Mouse (Mus musculus): ENCODE data around the gene Olfr68.
"Not testable (repeated sequence)": the region's sequence is repeated elsewhere in the genome, so short reads cannot be mapped to it uniquely, and the experiment has no call there.

Gene Olfr68

DNA sequence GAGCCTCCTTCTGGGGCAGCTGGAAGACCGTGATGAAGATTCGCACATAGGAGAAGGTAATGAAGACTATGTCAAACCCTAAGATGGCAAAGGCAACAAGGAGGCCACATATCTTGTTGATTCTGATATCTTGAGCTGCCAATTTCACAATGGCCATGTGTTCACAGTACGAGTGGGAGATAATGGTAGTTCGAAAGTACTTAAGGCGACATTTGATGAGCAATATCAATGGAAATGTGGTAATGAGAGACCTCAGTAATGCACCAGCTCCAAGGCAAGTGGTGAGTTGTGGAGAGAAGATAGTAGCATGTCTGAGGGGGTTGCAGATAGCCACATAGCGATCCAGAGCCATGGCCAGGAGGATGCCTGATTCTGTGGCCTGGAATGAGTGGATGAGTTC lies 11.8 kb downstream of the Olfr68 start:
- not testable (repeated sequence) for DNase-seq (ENCODE audit: low read depth, low spot score)

DNA sequence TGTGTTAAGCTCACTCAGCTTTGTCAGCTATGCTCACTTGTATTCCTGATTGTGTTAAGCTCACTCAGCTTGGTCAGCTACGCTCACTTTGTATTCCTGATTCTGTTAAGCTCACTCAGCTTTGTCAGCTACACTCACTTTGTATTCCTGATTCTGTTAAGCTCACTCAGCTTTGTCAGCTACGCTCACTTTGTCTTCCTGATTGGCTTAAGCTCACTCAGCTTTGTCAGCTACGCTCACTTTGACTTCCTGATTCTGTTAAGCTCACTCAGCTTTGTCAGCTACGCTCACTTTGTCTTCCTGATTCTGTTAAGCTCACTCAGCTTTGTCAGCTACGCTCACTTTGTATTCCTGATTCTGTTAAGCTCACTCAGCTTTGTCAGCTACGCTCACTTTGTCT lies 17.3 kb downstream of the Olfr68 start:
- not testable (repeated sequence) for DNase-seq (ENCODE audit: low read depth, low spot score)

DNA sequence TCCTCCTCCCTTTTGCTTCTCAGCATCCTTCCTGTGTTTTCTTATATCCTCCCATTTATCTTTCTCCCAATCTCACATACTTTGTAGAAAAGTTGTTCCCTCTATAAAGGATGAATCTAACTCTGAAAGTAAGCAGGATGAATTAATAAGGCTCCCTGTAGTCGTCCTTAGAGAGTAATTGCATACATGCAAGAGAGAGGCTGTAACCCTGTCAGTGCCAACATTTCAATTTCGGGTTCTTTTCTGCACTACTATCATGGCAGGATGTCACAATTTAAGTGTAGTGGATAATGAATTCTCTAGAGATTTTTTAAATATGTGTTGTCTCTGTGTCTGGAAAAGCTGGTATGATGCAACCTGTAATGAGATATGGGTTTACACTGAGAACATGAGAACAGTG lies 22.3 kb downstream of the Olfr68 start, which contains the start of gene Olfr630:
Gene Olfr630, minus strand, starts transcription at position 101 of the 400 bp plus-strand sequence.
- DNase-seq (ENCODE audit: low read depth, low spot score) = no peak

DNA sequence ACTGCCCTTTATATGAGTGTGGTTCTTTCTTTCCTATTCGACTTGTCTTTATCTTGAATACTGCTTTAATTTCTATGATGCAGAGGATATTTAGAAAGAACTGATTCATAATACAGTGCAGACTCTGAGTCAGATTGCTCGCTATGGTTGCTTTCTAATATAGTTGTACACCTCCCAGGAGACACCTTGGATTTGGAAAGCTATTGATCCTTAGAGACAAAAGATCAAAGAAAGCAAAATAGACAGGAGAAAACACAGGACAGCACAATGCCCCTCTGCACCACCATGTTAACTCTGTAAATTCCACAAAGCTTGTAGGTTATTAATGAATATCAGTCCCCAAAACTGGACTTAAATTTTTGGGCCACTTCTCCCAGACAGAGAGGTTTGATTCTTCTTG lies 34.7 kb downstream of the Olfr68 start, which contains the start of gene Olfr629:
Gene Olfr629, minus strand, starts transcription at position 101 of the 400 bp plus-strand sequence.
- no peak for DNase-seq (ENCODE audit: low read depth, low spot score)

DNA sequence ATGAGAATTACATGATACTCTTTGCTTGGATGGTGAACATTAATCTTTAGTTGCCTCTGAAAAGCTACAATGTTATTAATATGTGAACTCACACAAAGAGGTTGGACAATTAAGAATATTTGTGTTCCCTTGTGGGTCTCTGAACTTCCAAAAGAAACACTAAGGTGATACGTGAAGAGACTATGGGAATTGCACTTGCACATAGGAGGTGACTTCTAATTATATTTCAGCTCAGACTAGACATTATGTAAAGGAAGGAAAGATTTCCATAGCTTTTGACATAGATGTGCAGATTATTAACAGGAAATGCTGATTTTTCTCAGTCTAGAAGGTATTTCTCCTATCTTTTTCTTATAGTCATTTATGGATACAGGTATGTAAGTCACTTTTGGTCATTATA lies 49.4 kb downstream of the Olfr68 start, which contains the start of gene Olfr628:
Gene Olfr628, plus strand, starts transcription at position 301 of the 400 bp plus-strand sequence.
- DNase-seq (ENCODE audit: low read depth, low spot score) = no peak

Measured in CD4-positive helper T cell, adult 2 months (primary cell).